Mouse (Mus musculus) hindbrain, embryonic 11.5 days (tissue): ENCODE measurements around the gene Mrps33. TPM values are rescaled to one million over a fixed set of nuclear protein-coding genes. Genes with fewer than 3 reads are reported as not detected.
A peak's percentile ranks its signal among the peaks of the same experiment; 100 is the strongest.

Experiments
- ATAC-seq: fragments of 200-750 bp; cut with Nextera tagmentation; 2 replicates; pipeline ENCODE4 v1.8.0; 2017; ENCODE audit warnings: mild to moderate bottlenecking, moderate TSS enrichment, moderate library complexity; ENCODE audit not compliant: low FRiP score
- DNase-seq: peaks from one replicate; pipeline ENCODE4 v3.0.0-alpha.2; 2015; ENCODE audit warnings: low spot score
- H3K27ac ChIP-seq: fragments of 300-500 bp; sonication (generic); 2 replicates; pipeline ENCODE4 v1.5.1; 2014; ENCODE audit warnings: mild to moderate bottlenecking, low read depth, low read length
- H3K27me3 ChIP-seq: fragments of 300-500 bp; sonication (generic); 2 replicates; pipeline ENCODE4 v1.6.1; 2014; ENCODE audit warnings: mild to moderate bottlenecking, low read length, moderate library complexity, mixed read lengths; ENCODE audit not compliant: control insufficient read depth, insufficient read depth
- H3K36me3 ChIP-seq: fragments of 300-500 bp; sonication (generic); 2 replicates; pipeline ENCODE4 v1.6.1; 2014; ENCODE audit warnings: mild to moderate bottlenecking, low read length, moderate library complexity, mixed read lengths; ENCODE audit not compliant: control insufficient read depth, insufficient read depth
- H3K4me1 ChIP-seq: fragments of 300-500 bp; sonication (generic); replicated peaks from 2 replicates; pipeline ENCODE4 v1.6.1; 2014; ENCODE audit warnings: low read length, mixed read lengths; ENCODE audit not compliant: control insufficient read depth, insufficient read depth
- H3K4me2 ChIP-seq: fragments of 300-500 bp; sonication (generic); replicated peaks from 2 replicates; pipeline ENCODE4 v1.6.1; 2014; ENCODE audit warnings: mild to moderate bottlenecking, low read depth, low read length
- H3K4me3 ChIP-seq: fragments of 300-500 bp; sonication (generic); 2 replicates; pipeline ENCODE4 v1.5.1; 2014; ENCODE audit warnings: low read depth, low read length
- H3K9ac ChIP-seq: fragments of 300-500 bp; sonication (generic); 2 replicates; pipeline ENCODE4 v1.6.1; 2014; ENCODE audit warnings: low read depth, low read length
- H3K9me3 ChIP-seq: fragments of 300-500 bp; sonication (generic); 2 replicates; pipeline ENCODE4 v1.6.1; 2016; ENCODE audit warnings: low read length; ENCODE audit not compliant: control insufficient read depth
- WGBS: fragments of 180-500 bp; shearing (Covaris S2); extraction: QIAGEN DNeasy Blood & Tissue Kit; methylation state at CpG from one replicate; pipeline ENCODE4 v1.1.7; 2014; 5-methylcytosine and 5-hydroxymethylcytosine counted together
- polyA plus RNA-seq: library from polyadenylated mRNA; unstranded; fragments of >200 nt; fragmentation: Nextera tagmentation; extraction: Ambion mirVana; gene quantifications from 2 replicates; pipeline ENCODE4 v1.2.1, GENCODE M21; 2014

The Mrps33 gene
- polyA plus RNA-seq, 1 experiment from 2014 or later = 245 TPM

DNA sequence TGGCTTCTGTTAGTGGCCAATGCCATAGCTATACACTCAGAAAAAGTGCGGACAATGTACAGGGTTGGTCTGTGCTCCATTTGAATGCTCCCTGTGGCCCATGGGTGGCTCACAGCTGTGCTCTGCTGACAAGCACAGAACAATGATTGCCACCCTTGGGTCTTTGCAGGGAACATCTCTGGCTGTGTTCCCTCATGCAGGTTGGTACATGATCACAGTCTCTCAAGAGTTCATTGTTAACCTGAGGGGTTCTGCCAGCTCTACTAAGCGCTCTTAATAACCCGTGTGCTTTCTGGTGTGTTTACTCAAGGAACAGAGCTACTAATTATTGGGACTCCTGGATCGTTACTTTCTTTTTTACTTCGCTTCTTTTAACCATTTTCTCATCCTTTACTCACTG, 24.8 kb downstream of the Mrps33 start:
- WGBS = 86% methylated on average over 5 of the region's 5 CpGs
- DNase-seq (no peak), ATAC-seq (no peak)
- Histone ChIP-seq H3K36me3 (no peaks in the 10 kb centered on the region), H3K27me3 (no peaks in the 10 kb centered on the region), H3K4me2 (no peak overlapping the region), H3K9me3 (no peaks in the 10 kb centered on the region), H3K27ac (no peak overlapping the region), H3K9ac (no peak overlapping the region), H3K4me1 (peaks cover 3% of the 10 kb centered on the region; the same call in 1 of the 2 replicates), H3K4me3 (no peak overlapping the region)

- DNase-seq (no peak), ATAC-seq (no peak)
- Histone ChIP-seq H3K9ac (no peak overlapping the region), H3K27me3 (no peaks in the 10 kb centered on the region), H3K4me1 (peaks cover 3% of the 10 kb centered on the region; the same call in 1 of the 2 replicates), H3K27ac (no peak overlapping the region), H3K4me2 (no peak overlapping the region), H3K4me3 (no peak overlapping the region), H3K9me3 (no peaks in the 10 kb centered on the region), H3K36me3 (no peaks in the 10 kb centered on the region)
- WGBS = 64% methylated on average over 7 of the region's 7 CpGs
Measured at GRCm38 (mm10) chr6:39783521-39783920, 27.3 kb downstream of the Mrps33 start.

DNA sequence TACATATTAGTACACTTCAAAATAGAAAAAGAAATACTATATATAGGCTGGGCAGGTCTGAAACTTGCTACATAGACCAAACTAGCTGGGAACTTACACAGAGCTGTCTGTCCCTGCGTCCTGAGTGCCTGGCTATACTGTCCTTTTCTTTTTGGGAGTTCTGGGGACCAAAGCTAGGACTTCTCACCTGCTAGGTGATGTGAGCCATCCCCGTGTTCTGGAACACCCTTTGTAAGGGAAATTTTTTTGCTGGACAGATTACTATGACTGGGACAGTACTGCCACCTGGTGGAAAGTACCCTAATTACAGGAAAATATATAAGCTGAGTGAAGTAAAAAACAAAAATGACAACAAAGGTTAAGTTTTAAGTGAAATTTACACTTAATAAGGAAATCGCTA, 28.2 kb downstream of the Mrps33 start:
- Histone ChIP-seq H3K27ac (no peak overlapping the region), H3K9me3 (no peaks in the 10 kb centered on the region), H3K9ac (no peak overlapping the region), H3K4me2 (no peak overlapping the region), H3K4me1 (peaks cover 1% of the 10 kb centered on the region; the same call in 1 of the 2 replicates), H3K4me3 (no peak overlapping the region), H3K27me3 (no peaks in the 10 kb centered on the region), H3K36me3 (no peaks in the 10 kb centered on the region)
- ATAC-seq (no peak), DNase-seq (peak; percentile 71)
- 29% methylated on average over 3 of the region's 3 CpGs for WGBS

DNA sequence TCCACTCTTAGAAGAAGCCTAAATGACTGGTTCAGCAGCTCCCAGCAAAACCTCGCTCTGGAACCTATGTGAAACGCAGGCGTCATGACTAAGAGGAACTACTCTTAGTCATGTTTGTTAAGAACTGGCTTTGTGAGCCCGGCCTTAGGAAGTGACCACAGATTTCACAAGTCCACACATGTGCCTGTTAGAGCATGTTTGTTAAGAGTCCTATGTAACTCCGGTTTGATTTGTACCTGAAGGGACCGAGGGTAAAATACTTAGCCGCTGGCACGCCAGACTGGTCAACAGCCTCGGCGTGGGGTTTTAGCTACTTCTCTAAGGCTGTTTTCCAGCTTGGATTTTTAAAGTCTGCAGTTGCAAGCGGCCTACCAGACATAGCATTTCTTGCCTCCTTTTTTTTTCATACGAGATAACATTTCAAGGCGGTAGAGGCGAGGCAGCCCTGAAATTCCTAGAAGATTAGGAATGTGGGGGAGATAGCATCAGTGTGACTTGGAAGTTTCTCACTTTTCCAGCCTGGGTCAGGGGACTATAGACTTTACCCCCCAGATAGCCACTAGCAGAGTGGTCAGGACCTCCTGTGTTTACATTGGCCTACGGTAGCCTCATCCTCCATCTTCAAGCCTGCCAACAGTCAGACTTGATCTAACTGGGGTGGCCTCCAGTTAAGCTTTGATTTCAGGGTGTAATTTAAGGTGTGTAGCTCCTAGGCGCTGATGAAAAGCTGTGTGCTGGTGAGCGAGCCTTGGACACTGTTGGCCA, 28.8 kb downstream of the Mrps33 start:
- Histone ChIP-seq H3K4me2 (no peak overlapping the region), H3K27ac (no peak overlapping the region), H3K9me3 (no peaks in the 10 kb centered on the region), H3K27me3 (no peaks in the 10 kb centered on the region), H3K9ac (no peak overlapping the region), H3K36me3 (no peaks in the 10 kb centered on the region), H3K4me3 (no peak overlapping the region), H3K4me1 (no peaks in the 10 kb centered on the region; the same call in 1 of the 2 replicates)
- DNase-seq (peak; percentile 36), ATAC-seq (no peak)
- 50% methylated on average over 17 of the region's 17 CpGs for WGBS

DNA sequence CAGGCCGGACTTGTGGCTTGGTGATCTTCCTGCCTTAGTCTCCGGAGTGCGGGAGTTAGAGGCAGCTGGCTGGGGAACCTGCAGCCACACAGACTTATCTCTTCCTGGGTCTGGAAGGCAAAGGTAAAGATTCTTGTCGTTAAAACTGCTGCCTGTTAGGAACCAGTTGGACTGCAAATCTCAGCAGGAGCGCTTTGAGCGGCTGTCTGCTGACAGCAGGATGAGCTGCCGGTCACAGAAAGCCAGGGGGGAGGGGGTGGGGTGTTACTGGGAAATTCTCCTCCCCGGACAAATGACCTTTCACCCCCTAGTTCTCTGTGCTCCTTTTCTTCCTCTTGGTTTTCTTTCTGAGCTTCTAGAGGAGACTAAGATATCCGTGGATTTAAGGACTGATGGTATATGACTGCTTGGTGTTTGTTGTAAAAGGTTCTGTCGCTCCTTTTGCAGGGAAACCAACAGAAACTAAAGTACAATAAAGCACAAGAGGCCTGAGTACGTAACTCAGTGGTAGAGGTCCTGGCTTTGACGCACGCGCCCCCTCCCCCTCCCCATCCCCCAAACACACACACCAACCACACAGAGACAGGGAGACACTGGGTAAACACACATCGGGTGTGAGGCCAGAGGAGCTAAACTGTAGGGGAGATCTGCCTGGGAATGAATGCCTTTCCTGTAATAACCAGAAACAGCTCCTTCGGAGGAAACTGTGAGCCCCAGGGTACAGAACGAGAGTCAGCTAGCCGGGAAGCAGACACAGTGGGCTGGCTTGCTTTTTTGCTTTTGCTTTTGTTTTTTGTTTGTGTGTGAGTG, 29.7 kb downstream of the Mrps33 start:
- no peaks in the 10 kb centered on the region for H3K36me3 ChIP-seq
- ATAC-seq (peak; percentile 72), DNase-seq (peak; percentile 66)
- H3K4me3 ChIP-seq = no peak overlapping the region
- no peaks in the 10 kb centered on the region for H3K9me3 ChIP-seq
- peak overlapping the region; percentile 38 for H3K4me2 ChIP-seq
- H3K4me1 ChIP-seq = no peaks in the 10 kb centered on the region; the same call in 1 of the 2 replicates
- WGBS = 2% methylated on average over 18 of the region's 18 CpGs
- peak overlapping the region; percentile 17; the same call in 1 of the 2 replicates for H3K9ac ChIP-seq
- H3K27me3 ChIP-seq = no peaks in the 10 kb centered on the region
- peak overlapping the region; percentile 17; the same call in 1 of the 2 replicates for H3K27ac ChIP-seq

DNA sequence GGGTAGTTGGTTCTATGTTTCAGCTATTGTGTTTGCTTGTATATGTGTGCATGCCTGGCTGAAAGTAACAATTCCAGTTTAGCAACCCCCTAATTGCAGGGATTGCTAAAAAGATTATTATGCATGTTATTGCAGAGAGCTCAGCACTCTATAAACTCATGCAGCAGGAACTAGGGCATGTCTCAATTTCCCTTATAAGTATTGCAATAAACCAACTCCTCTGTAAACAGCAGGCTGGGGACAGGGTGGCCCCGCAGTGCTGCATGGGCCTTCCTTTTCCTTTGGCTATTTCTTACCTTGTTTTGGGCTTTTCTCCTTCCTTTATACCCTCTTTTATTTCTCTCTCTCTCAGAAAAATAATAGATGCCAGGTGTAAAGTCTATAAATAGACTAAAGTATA, 32.3 kb downstream of the Mrps33 start:
- no peak overlapping the region for H3K4me2 ChIP-seq

DNA sequence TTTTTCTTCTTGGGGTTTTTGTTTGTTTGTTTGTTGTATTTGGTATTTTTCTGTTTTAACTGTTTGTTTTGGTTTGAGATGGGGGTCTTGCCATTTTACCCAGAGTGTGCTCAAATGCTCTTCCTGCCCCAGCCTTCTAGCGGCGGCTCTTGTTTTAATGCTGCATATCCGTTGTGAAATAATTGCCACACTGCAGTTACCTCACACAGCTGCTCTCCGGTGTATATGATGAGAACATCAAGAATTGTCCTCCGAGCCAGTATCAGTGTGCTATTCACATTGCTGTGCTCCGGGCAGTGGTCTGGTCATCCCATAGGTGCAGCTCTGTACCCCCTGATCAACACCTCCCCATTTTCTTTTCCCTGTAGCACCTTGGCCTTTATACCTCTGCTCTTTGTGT, 34.5 kb downstream of the Mrps33 start:
- Histone ChIP-seq H3K36me3 (no peaks in the 10 kb centered on the region), H3K4me3 (no peak overlapping the region), H3K4me2 (no peak overlapping the region), H3K27me3 (no peaks in the 10 kb centered on the region), H3K9me3 (no peaks in the 10 kb centered on the region), H3K4me1 (no peaks in the 10 kb centered on the region; the same call in 1 of the 2 replicates), H3K27ac (no peak overlapping the region), H3K9ac (no peak overlapping the region)
- WGBS = 94% methylated on average over 6 of the region's 6 CpGs
- no peak for ATAC-seq
- no peak for DNase-seq

More for the DNA sequence above, 32.3 kb downstream of the Mrps33 start:
- Histone ChIP-seq H3K36me3 (no peaks in the 10 kb centered on the region), H3K4me3 (no peak overlapping the region), H3K9ac (no peak overlapping the region), H3K9me3 (no peaks in the 10 kb centered on the region), H3K4me1 (no peaks in the 10 kb centered on the region; the same call in 1 of the 2 replicates), H3K27me3 (no peaks in the 10 kb centered on the region), H3K27ac (no peak overlapping the region)
- DNase-seq = no peak
- no peak for ATAC-seq
- WGBS = 78% methylated on average over 1 of the region's 1 CpGs

DNA sequence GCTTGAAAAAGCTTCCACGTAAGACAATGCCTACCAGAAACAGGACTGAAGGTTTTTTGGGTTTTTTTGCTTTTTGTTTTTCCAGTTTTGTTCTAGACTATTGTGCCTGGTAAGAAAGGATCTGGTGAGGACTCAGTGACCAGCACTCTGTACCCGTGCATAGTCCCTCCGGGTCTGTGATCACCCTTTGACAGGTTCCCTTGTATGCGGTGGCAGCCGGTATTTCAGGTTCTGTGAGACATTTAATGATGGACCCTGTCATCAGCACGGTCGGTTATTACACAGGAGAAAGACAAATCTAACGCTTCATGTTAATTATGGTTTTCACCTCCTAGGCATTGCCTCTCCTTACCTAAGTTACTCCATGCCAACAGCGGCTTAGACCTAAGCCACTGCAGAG, 35.8 kb downstream of the Mrps33 start:
- Histone ChIP-seq H3K27ac (no peak overlapping the region), H3K9ac (no peak overlapping the region), H3K4me1 (no peaks in the 10 kb centered on the region), H3K36me3 (no peaks in the 10 kb centered on the region), H3K4me3 (no peak overlapping the region), H3K27me3 (no peaks in the 10 kb centered on the region), H3K9me3 (no peaks in the 10 kb centered on the region), H3K4me2 (no peak overlapping the region)
- DNase-seq (no peak), ATAC-seq (no peak)
- WGBS = 91% methylated on average over 9 of the region's 9 CpGs
